Mouse (Mus musculus) naive thymus-derived CD4-positive, alpha-beta T cell, adult 2 months (primary cell): ENCODE measurements around the gene Gm47985.
"Not testable (repeated sequence)": the region's sequence is repeated elsewhere in the genome, so short reads cannot be mapped to it uniquely, and the experiment has no call there.

ENCODE experiments used
- DNase-seq: peaks from one replicate; pipeline ENCODE4 v3.0.0-alpha.2; 2011; ENCODE audit warnings: low read depth

Gene Gm47985

DNA sequence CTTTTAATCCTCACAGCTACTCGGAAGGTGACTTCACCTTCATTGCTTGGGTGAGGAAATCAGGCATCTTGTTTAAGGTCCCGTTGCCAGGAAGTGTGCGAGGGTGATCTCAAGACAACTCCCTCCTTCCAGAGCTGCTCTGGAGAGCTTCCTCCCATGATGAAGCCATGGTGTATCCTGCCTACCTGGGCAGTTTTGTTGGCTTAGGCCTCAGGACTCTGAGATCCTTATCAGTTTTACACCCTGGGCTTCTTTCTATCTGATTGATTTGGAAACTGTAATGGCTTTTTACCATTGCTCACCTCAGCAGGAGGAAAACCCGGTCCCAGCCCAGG, 4.4 kb upstream of the Gm47985 start:
- DNase-seq: no peak

DNA sequence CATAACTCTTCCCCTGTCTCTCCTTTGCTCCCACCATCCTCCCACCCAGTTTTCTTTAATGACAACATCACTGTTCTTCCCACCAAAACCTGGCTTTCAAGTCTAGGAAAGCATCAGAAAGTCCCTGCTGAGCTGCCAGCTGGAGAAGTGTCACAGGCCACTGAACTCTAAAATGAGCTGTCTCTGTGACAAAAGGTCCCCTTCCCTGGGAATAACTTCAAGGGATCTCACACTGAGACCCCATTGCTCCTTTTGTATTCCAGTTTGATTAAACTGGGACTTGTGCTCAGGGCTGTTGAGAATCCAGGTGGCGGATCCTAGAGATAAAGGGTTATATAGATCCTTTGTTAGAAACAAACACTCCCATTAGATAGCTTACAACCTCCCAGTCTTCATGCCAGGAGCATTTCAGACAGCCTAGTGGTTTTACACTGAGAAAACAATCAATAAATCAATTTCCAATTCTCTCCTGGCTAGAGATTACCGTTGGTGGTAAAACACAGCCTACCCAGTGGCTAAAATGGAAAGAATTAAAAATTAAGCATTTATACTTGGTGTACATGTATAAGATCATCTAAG, 3.7 kb upstream of the Gm47985 start:
- DNase-seq: no peak

- no peak for DNase-seq
Measured at GRCm38 (mm10) chr1:151180167-151180566, 2.2 kb upstream of the Gm47985 start.

GRCm38 (mm10) chr1:151186186-151186585, 3.8 kb downstream of the Gm47985 start:
- DNase-seq: not testable (repeated sequence)

DNA sequence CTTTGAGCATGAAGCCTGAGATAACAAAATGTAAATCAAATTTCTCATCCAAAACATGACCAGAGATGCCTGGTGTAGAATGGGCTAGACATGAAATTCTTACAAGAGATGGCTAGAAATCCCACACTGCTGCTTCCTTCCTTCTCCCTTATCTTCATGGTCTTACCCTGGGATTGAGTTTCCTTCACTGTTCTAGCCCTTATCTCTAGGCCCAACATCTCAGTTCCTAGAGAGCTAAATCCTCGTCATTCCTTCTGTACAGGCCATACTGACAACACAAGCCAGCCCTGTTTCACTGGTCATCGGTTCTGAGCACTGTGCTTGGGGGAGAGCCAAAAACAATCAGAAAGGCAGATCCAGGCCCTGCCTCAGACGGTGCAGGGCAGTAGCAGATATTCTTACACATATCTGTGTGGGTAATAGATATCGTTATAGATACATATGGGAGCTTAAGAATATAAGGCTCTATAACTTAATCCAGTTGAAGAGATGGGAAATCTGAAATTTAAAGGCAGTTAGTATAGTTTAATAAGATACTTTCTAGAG, 4.6 kb downstream of the Gm47985 start:
- DNase-seq: not testable (repeated sequence)

DNA sequence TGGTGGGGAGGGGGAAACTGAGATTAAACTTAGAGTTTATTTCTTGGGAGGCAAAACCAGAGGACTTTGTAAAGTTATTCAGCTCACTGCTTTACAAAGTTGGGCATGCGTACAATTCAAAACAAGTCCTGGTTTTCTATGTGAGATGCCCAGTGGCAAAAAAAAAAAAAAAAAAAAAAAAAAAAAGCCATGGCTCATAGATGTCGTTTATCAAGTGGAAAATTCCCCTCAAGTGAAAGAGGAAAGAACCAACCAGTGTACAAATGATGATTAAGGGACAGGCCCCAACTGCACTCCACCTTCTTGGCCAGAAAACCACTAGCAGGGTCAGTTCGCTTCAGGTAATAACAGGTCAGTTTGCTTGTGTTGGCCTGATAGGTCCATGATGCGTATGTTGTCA, 6.1 kb downstream of the Gm47985 start:
- DNase-seq: no peak

GRCm38 (mm10) chr1:151192075-151192474, 9.7 kb downstream of the Gm47985 start, which contains the start of gene Gm8947:
Gm8947 (plus strand) TSS chr1:151192376.
- DNase-seq: not testable (repeated sequence)

DNA sequence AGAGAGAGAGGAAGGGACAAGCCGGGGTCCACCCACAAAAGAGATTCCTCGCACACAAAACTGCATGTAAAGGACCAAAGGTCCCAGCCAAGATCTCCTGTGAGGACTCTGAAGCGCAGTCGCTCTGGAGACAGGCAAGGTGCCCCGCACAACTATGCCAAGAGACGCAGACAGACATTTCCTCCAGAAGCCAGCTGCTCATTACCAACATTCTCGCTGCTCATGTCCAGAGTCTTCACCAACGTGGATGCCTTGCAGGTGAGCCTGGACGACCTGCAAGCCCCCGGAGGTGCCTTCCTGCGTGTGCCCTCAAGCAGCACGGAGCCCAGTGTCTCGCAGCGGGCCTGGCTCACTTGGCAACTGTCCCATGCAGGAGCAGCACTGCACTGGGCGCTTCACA, 10.4 kb downstream of the Gm47985 start:
- DNase-seq: not testable (repeated sequence)

- not testable (repeated sequence) for DNase-seq
Measured at GRCm38 (mm10) chr1:151195986-151196385, 13.6 kb downstream of the Gm47985 start.

DNA sequence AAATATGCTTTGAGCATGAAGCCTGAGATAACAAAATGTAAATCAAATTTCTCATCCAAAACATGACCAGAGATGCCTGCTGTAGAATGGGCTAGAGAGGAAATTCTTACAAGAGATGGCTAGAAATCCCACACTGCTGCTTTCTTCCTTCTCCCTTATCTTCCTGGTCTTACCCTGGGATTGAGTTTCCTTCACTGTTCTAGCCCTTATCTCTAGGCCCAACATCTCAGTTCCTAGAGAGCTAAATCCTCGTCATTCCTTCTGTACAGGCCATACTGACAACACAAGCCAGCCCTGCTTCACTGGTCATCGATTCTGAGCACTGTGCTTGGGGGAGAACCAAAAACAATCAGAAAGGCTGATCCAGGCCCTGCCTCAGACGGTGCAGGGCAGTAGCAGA, 14.4 kb downstream of the Gm47985 start:
- not testable (repeated sequence) for DNase-seq

- peak; percentile 30 for DNase-seq
Measured at GRCm38 (mm10) chr1:151198120-151198519, 15.8 kb downstream of the Gm47985 start, which contains the start of gene Gm47995. Gm47995 (plus strand) TSS chr1:151198448.

- DNase-seq: not testable (repeated sequence)
Measured at GRCm38 (mm10) chr1:151200620-151201019, 18.3 kb downstream of the Gm47985 start.

- DNase-seq: not testable (repeated sequence)
Measured at GRCm38 (mm10) chr1:151202771-151203170, 20.4 kb downstream of the Gm47985 start.

DNA sequence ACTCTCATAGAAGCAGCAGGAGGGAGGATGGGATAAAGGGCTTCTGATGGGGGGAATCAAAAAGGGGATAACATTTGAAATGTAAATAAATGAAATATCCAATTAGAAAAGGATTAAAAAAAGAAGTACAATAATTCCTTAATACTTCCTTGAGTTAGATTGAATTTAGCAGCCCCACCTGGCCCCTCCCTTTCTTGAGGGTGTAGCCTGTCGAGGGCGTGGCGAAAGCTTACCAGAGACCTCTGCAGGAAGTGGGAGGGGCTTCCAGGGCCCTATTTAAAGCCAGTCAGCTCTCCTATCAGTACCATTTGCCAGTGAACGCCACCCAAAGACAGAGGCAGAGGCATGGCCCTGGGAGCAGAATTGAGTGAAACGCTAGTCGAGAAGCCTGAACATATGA, 21.5 kb downstream of the Gm47985 start, which contains the start of gene 3110040M04Rik:
Gene 3110040M04Rik, plus strand, starts transcription at position 304 of the 400 bp plus-strand sequence.
- not testable (repeated sequence) for DNase-seq

- DNase-seq: not testable (repeated sequence)
Measured at GRCm38 (mm10) chr1:151208493-151208892, 26.2 kb downstream of the Gm47985 start.

DNA sequence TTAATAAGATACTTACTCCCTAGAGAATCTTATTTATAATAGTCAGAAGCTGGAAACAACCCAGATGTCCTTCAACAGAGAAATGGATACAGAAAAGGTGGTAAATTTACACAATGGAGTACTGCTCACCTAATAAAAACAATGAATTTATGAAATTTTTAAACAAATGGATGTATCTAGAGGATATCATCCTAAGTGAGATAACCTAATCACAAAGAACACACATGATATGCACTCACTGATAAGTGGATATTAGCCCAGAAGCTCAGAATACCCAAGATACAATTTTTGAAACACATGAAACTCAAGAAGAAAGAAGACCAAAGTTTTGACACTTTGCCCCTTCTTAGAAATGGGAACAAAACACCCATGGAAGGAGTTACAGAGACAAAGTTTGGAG, 26.6 kb downstream of the Gm47985 start:
- not testable (repeated sequence) for DNase-seq

- not testable (repeated sequence) for DNase-seq
Measured at GRCm38 (mm10) chr1:151209824-151210355, 27.6 kb downstream of the Gm47985 start, which contains the start of gene Gm47996. Gm47996 (plus strand) TSS chr1:151210131.

DNA sequence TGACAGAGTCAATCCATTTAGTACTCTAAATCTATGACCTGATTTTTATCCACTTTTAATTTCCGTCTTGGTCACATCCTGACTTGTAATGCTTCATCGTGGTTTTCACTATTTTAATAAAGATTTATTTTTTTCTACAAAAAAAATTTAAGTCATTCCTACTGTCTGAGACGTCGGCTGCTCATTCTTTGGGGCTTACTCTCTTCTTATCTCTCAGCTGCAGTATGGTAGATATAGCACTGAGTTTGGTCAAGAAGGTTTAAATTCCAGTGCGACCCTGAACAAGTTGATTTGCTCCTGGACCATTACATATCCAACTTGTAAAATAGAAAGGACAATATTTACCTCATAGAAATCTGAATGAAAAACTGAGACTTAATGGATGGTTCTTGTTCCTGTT, 29.3 kb downstream of the Gm47985 start:
- DNase-seq: not testable (repeated sequence)

- DNase-seq: no peak
Measured at GRCm38 (mm10) chr1:151214862-151215261, 32.5 kb downstream of the Gm47985 start.

DNA sequence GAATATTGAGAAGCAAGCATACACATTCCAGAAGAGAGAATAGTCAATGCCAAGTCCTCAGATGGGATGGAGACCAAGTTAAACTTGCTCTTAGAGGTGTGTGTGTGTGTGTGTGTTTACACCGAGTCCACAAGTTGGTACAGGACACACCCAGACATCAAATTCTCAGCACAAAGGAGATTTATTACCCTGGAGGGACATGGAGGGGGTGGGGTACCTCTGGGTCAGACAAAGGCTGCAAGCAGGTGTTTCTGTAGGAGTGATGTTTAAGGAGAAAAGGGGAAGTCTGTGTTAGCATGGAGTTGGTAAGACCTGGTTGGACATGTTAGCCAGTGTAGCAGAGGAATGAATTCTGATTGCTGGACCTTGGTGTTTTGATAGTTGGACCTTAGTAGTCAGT, 33.6 kb downstream of the Gm47985 start:
- no peak for DNase-seq

- DNase-seq: no peak
Measured at GRCm38 (mm10) chr1:151216417-151216816, 34.1 kb downstream of the Gm47985 start.

GRCm38 (mm10) chr1:151219045-151219444, 36.7 kb downstream of the Gm47985 start:
- DNase-seq: no peak

GRCm38 (mm10) chr1:151220098-151220497, 37.8 kb downstream of the Gm47985 start:
- DNase-seq: no peak
